Mouse (Mus musculus) limb, embryonic 11.5 days (tissue): ENCODE results near the gene Prm2. TPM values are rescaled to one million over a fixed set of nuclear protein-coding genes. Genes with fewer than 3 reads are reported as not detected.

Source experiments
- ATAC-seq: fragments of 200-750 bp; cut with Nextera tagmentation; 2 replicates; pipeline ENCODE4 v1.8.0; 2017; ENCODE audit warnings: low read depth; ENCODE audit not compliant: insufficient number of reproducible peaks, low FRiP score, low TSS enrichment
- DNase-seq: peaks from one replicate; pipeline ENCODE4 v3.0.0-alpha.2; 2015; ENCODE audit warnings: low spot score
- H3K27ac ChIP-seq: fragments of 300-500 bp; sonication (generic); replicated peaks from 2 replicates; pipeline ENCODE4 v1.5.1; 2014; ENCODE audit warnings: low read depth, mild to moderate bottlenecking, low read length
- H3K27me3 ChIP-seq: fragments of 300-500 bp; sonication (generic); 2 replicates; pipeline ENCODE4 v1.6.1; 2014; ENCODE audit warnings: mild to moderate bottlenecking, low read length, mixed read lengths; ENCODE audit not compliant: control insufficient read depth, insufficient read depth
- H3K36me3 ChIP-seq: fragments of 300-500 bp; sonication (generic); 2 replicates; pipeline ENCODE4 v1.6.1; 2014; ENCODE audit warnings: mild to moderate bottlenecking, low read length, moderate library complexity, mixed read lengths; ENCODE audit not compliant: control insufficient read depth, insufficient read depth
- H3K4me1 ChIP-seq: fragments of 300-500 bp; sonication (generic); 2 replicates; pipeline ENCODE4 v1.6.1; 2014; ENCODE audit warnings: low read length, mixed read lengths; ENCODE audit not compliant: control insufficient read depth, insufficient read depth
- H3K4me2 ChIP-seq: fragments of 300-500 bp; sonication (generic); 2 replicates; pipeline ENCODE4 v1.6.1; 2014; ENCODE audit warnings: low read depth, mild to moderate bottlenecking, moderate library complexity; ENCODE audit not compliant: severe bottlenecking
- H3K4me3 ChIP-seq: fragments of 300-500 bp; sonication (generic); 2 replicates; pipeline ENCODE4 v1.5.1; 2014; ENCODE audit warnings: low read depth, low read length
- H3K9ac ChIP-seq: fragments of 300-500 bp; sonication (generic); 2 replicates; pipeline ENCODE4 v1.6.1; 2014; ENCODE audit warnings: mild to moderate bottlenecking, low read length
- H3K9me3 ChIP-seq: fragments of 300-500 bp; sonication (generic); 2 replicates; pipeline ENCODE4 v1.6.1; 2016; ENCODE audit warnings: low read length; ENCODE audit not compliant: control insufficient read depth
- WGBS: fragments of 180-500 bp; shearing (Covaris S2); extraction: QIAGEN DNeasy Blood & Tissue Kit; methylation state at CpG from one replicate; pipeline ENCODE4 v1.1.7; 2014; 5-methylcytosine and 5-hydroxymethylcytosine counted together
- polyA plus RNA-seq: library from polyadenylated mRNA; unstranded; fragments of >200 nt; fragmentation: Nextera tagmentation; extraction: Ambion mirVana; gene quantifications from 2 replicates; pipeline ENCODE4 v1.2.1, GENCODE M21; 2014

Gene Prm2
- polyA plus RNA-seq, 1 experiment from 2014 or later: not detected

DNA sequence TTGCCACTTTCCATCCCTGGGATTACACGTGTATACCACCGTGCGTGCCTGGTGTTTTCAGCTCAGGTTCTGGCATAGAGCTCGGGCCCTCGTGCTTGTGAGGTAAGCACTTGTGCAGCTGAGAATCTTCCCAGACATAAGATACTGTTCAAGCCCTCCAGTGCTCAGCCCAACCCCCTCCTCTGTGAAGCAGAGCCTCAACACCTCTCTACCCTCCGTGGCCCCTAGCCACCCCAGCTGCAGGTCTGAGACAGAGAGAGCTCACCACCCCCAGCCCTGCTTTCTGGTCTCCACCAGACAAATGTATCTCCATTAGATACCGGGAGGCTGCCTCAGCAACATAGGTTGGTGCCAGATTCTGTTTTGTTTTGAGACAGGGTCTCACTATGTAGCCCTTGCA lies 46.7 kb downstream of the Prm2 start:
- H3K36me3 ChIP-seq: no peaks in the 10 kb centered on the region
- H3K27ac ChIP-seq: no peak overlapping the region
- H3K27me3 ChIP-seq: no peaks in the 10 kb centered on the region
- ATAC-seq (no peak), DNase-seq (no peak)
- H3K9ac ChIP-seq: no peak overlapping the region
- WGBS: 67% methylated on average over 7 of the region's 7 CpGs
- H3K4me2 ChIP-seq: no peak overlapping the region
- no peak overlapping the region for H3K4me3 ChIP-seq
- H3K9me3 ChIP-seq: no peaks in the 10 kb centered on the region
- peaks cover 7% of the 10 kb centered on the region; the same call in 1 of the 2 replicates for H3K4me1 ChIP-seq

Other genes starting within 250 kb of the Prm2 start
- gene Socs1, start 10.6 kb downstream of the Prm2 start, polyA plus RNA-seq: 5.2 and 5.5 TPM in 2 replicates
- gene Tnp2, start 7.5 kb downstream of the Prm2 start, polyA plus RNA-seq: not detected in 2 replicates
- gene Prm3, start 5.2 kb downstream of the Prm2 start, polyA plus RNA-seq: not detected in 2 replicates
- gene Prm1, start 9.7 kb upstream of the Prm2 start, polyA plus RNA-seq: not detected in 2 replicates
- gene Gm11172, start 16.8 kb upstream of the Prm2 start, polyA plus RNA-seq: not detected in 2 replicates
- 4.3 and 4.7 TPM in 2 replicates for gene Rmi2, start 38.9 kb upstream of the Prm2 start, polyA plus RNA-seq